Mouse (Mus musculus): ENCODE measurements around the gene Supt6.

GRCm38 (mm10) chr11:78209886-78210285 is 35.9 kb downstream of the Supt6 start:
- TF ChIP-seq GATA1 (IDR thresholded peaks at IDR 0.05; ENCODE audit: borderline replicate concordance, low read length) = no peak
- no peak for TF ChIP-seq FLI1 (IDR thresholded peaks at IDR 0.05; ENCODE audit: low read length)

Measured in megakaryocyte, embryonic 14.5 days (primary cell).